Mouse (Mus musculus): Measurements from ENCODE around the gene Gm47841. TPM values are rescaled to one million over a fixed set of nuclear protein-coding genes. Genes with fewer than 3 reads are reported as not detected.

Gm47841 gene
- polyA plus RNA-seq, 1 experiment from 2014 or later = not detected

DNA sequence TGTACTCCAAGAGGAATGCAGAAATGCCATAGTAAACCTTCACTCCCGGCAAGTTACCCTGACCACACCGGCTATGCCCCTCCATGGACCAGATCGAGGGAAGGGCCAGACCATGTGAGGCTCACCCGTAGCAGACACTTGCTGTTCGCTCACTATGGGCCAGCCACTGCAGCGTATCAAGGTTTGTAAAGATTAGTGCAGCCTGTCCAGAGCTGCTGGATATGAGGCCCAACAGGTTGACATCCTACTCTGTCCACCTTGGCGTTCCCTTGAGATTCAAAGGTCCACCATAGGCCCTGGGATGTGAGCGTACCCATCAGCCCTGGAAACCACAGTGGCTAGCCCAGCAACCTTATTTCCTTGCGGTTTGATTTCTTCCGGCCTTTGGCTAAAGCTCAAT is 7.3 kb upstream of the Gm47841 start:
- no peak for DNase-seq (ENCODE audit: low spot score)
- Histone ChIP-seq H3K9ac (ENCODE audit: low read length) (no peak overlapping the region), H3K4me2 (ENCODE audit: low read length) (no peak overlapping the region), H3K27me3 (replicated peaks; ENCODE audit: control insufficient read depth, insufficient read depth, low read length) (peaks cover 39% of the 10 kb centered on the region), H3K27ac (ENCODE audit: low read depth, low read length) (no peak overlapping the region), H3K4me3 (ENCODE audit: low read depth, low read length) (no peak overlapping the region), H3K9me3 (replicated peaks; ENCODE audit: control insufficient read depth, low read length) (no peaks in the 10 kb centered on the region), H3K4me1 (ENCODE audit: control insufficient read depth, insufficient read depth, low read length) (peaks cover 2% of the 10 kb centered on the region; the same call in 1 of the 2 replicates), H3K36me3 (ENCODE audit: control insufficient read depth, insufficient read depth, low read length) (no peaks in the 10 kb centered on the region)
- 79% methylated on average over 10 of the region's 10 CpGs for WGBS
- no peak for ATAC-seq

DNA sequence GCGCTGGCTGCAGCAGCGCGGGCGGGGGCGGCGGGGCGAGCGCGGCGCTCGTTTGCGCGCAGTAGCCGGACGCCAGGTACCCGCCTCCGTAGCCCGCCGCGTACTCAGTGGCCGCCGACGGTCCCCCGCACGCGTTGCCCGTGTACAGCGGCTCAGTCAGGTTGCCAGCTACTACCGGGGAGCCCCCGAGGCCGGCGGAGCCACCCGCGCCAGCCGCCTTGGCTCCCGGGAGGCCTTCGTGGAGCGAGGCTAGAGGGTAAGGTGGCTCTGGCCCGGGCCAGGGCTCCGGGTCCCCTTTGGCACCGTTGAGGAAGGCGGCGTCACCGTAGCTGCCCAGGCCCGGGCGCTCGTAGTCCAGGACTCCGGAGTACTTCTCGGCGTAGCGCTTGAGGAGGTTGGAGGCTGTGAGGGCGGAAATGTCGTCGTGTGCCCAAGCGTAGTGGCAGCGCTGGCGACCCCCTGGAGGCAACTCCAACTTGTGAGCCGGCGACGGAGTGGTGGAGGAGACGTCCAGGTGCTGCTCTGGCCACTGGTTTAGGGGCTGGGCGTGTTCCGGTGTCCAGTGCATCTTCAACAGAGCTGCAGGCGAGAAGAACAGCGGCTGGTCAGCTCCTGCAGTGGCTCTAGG is 6.7 kb upstream of the Gm47841 start:
- 9% methylated on average over 48 of the region's 65 CpGs for WGBS
- no peaks in the 10 kb centered on the region for H3K4me1 ChIP-seq (ENCODE audit: control insufficient read depth, insufficient read depth, low read length)

DNA sequence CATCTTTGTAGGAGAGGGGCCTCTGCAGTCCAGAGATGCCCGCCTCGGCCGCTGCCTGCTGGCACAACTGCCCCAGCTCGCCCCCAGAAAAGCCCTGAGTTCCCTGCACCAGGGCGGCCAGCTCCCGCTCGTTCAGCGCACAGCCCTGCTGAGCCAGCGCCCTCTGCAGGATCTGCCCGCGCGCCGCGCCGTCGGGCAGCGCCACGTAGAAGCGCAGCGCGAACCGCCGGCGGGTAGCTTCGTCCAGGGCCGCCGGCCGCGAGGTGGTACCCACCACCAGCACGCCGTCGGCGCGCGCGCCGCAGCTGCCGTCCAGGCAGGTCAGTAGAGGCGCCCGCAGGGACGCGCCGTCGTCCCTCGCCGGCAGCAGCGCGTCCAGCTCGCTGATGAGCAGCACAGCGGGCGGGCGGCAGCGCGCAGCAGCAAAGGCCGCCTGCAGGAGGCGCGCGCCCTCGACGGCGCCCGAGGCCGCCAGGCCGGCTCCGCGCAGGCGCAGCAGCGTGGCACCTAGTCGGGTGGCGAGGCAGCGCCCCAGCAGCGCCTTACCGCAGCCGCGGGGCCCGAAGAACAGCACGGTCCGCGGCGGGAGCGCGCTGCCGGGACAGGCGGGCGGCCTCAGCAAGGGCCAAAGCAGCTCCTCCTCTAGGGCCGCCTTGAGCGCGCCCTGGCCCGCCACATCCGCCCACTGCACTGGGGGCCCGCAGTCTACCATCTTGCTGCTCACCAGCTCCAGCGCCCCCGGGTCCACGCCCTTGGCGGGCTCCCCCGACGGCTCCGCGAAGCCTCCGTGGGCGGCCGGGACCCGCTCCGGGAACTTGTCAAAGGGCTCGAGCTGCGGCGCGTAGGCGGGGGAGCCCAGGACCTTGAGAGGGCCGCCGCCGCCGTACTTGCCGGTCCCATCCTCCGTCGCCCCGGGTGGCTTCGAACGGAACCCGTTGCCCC is 5.6 kb upstream of the Gm47841 start:
- Histone ChIP-seq H3K36me3 (ENCODE audit: control insufficient read depth, insufficient read depth, low read length) (no peaks in the 10 kb centered on the region), H3K27me3 (replicated peaks; ENCODE audit: control insufficient read depth, insufficient read depth, low read length) (peaks cover 52% of the 10 kb centered on the region), H3K4me3 (ENCODE audit: low read depth, low read length) (peak overlapping the region; percentile 28), H3K4me1 (ENCODE audit: control insufficient read depth, insufficient read depth, low read length) (no peaks in the 10 kb centered on the region), H3K4me2 (ENCODE audit: low read length) (peak overlapping the region; percentile 54), H3K9ac (ENCODE audit: low read length) (peak overlapping the region; percentile 21; the same call in 1 of the 2 replicates), H3K27ac (ENCODE audit: low read depth, low read length) (no peak overlapping the region), H3K9me3 (replicated peaks; ENCODE audit: control insufficient read depth, low read length) (no peaks in the 10 kb centered on the region)
- WGBS = 14% methylated on average over 108 of the region's 120 CpGs
- ATAC-seq (peak; percentile 41), DNase-seq (ENCODE audit: low spot score) (peak; percentile 55)

More for the DNA sequence above, 6.7 kb upstream of the Gm47841 start:
- DNase-seq (ENCODE audit: low spot score) (no peak), ATAC-seq (no peak)
- H3K4me2 ChIP-seq (ENCODE audit: low read length) = peak overlapping the region; percentile 54
- no peaks in the 10 kb centered on the region for H3K36me3 ChIP-seq (ENCODE audit: control insufficient read depth, insufficient read depth, low read length)
- H3K9ac ChIP-seq (ENCODE audit: low read length) = peak overlapping the region; percentile 21
- H3K4me3 ChIP-seq (ENCODE audit: low read depth, low read length) = peak overlapping the region; percentile 28
- H3K27ac ChIP-seq (ENCODE audit: low read depth, low read length) = no peak overlapping the region
- no peaks in the 10 kb centered on the region for H3K9me3 ChIP-seq (replicated peaks; ENCODE audit: control insufficient read depth, low read length)
- H3K27me3 ChIP-seq (replicated peaks; ENCODE audit: control insufficient read depth, insufficient read depth, low read length) = peaks cover 42% of the 10 kb centered on the region

DNA sequence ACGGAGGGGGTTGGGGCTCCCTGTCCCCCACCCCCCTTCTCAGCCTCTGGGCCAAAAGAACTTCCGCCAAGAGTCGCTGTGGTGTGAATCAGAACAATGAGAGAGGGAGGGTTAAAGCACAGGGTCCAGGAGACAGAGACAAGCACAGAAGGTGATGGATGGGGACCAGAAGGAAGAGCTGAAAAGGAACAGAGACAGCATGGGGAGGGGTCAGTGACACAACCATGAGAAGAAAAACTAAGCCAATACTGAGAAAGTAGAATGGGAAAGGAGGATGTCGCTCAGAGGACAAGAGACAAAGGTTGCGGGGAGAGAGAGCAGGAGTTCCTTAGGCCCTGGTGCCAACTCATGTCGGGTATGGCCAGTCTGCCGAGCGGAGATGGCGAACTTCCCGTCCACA is 4.7 kb upstream of the Gm47841 start:
- peaks cover 61% of the 10 kb centered on the region for H3K27me3 ChIP-seq (replicated peaks; ENCODE audit: control insufficient read depth, insufficient read depth, low read length)
- H3K4me3 ChIP-seq (ENCODE audit: low read depth, low read length) = no peak overlapping the region

DNA sequence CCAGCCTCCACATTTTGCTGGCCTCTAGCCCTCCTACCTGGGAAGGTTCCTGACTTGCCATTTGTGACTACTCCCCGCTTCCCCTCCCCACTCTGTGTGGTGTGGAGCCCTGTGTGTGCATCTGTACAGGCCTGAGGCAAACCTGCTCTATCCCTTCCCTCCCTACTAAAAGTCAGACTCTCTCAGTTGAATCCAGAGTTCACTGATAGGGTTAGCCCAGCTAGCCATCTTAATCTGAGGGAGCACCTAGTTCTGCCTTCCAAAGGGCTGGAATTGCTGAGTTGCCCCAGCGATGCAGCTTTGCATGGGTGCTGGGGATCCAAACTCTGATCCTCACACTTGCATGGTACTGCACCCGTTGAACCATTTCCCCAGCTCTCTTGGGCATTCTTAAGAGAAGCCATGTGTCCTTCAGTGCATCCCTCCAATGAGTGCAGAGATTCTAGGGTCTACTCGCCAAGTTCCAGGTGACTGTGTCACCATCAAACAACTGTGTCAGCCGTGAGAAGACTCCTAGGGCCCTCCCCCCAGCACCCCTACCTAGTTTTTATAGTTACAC is 1.2 kb upstream of the Gm47841 start:
- H3K9me3 ChIP-seq (replicated peaks; ENCODE audit: control insufficient read depth, low read length) = no peaks in the 10 kb centered on the region
- 52% methylated on average over 5 of the region's 5 CpGs for WGBS
- ATAC-seq (no peak), DNase-seq (ENCODE audit: low spot score) (no peak)
- H3K9ac ChIP-seq (ENCODE audit: low read length) = no peak overlapping the region
- H3K4me1 ChIP-seq (ENCODE audit: control insufficient read depth, insufficient read depth, low read length) = peaks cover 8% of the 10 kb centered on the region
- H3K27me3 ChIP-seq (replicated peaks; ENCODE audit: control insufficient read depth, insufficient read depth, low read length) = peaks cover 72% of the 10 kb centered on the region
- no peaks in the 10 kb centered on the region for H3K36me3 ChIP-seq (ENCODE audit: control insufficient read depth, insufficient read depth, low read length)
- no peak overlapping the region for H3K4me2 ChIP-seq (ENCODE audit: low read length)
- no peak overlapping the region for H3K27ac ChIP-seq (ENCODE audit: low read depth, low read length)
- H3K4me3 ChIP-seq (ENCODE audit: low read depth, low read length) = no peak overlapping the region

More for the DNA sequence above, 4.7 kb upstream of the Gm47841 start:
- ATAC-seq (no peak), DNase-seq (ENCODE audit: low spot score) (no peak)
- H3K9me3 ChIP-seq (replicated peaks; ENCODE audit: control insufficient read depth, low read length) = no peaks in the 10 kb centered on the region
- H3K36me3 ChIP-seq (ENCODE audit: control insufficient read depth, insufficient read depth, low read length) = no peaks in the 10 kb centered on the region
- peaks cover 4% of the 10 kb centered on the region for H3K4me1 ChIP-seq (ENCODE audit: control insufficient read depth, insufficient read depth, low read length)
- no peak overlapping the region for H3K4me2 ChIP-seq (ENCODE audit: low read length)
- 53% methylated on average over 10 of the region's 10 CpGs for WGBS
- no peak overlapping the region for H3K9ac ChIP-seq (ENCODE audit: low read length)
- H3K27ac ChIP-seq (ENCODE audit: low read depth, low read length) = no peak overlapping the region

DNA sequence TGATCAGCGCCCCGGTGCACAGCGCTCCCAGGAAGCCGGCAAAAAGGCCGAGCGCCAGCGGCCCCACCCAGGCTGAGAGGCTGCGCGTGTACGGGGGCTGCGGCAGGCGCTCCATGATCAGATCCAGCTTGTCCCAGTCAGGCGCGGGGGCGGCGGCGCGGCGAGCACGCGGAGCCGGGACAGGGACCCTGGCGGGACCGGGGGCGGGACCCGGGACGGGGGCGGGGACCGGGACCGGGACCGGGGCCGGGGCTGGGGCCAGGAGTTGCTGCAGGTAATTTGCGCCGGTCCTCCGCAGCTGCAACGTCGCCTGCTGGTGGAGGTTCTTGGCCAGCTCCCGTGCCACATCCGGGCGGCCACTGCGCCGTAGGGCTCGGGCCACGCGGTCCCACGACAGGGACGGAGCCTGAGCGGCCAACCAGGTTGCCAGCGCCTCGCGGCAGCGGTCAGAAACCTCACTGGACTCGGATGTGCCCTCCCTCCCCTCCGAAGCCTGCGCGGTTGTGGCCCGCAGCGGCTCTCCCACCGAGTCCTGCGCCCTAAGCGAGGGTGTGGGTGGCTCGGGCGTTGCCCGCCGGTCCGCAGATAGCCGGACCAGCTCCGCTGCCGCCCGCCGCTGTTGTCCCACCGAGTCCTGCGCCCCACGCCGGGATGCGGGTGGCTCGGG is 537 bp downstream of the Gm47841 start:
- peak overlapping the region; percentile 60 for H3K9ac ChIP-seq (ENCODE audit: low read length)
- H3K27ac ChIP-seq (ENCODE audit: low read depth, low read length) = no peak overlapping the region
- peak overlapping the region; percentile 98 for H3K4me2 ChIP-seq (ENCODE audit: low read length)
- H3K27me3 ChIP-seq (replicated peaks; ENCODE audit: control insufficient read depth, insufficient read depth, low read length) = peaks cover 55% of the 10 kb centered on the region
- H3K4me1 ChIP-seq (ENCODE audit: control insufficient read depth, insufficient read depth, low read length) = peaks cover 8% of the 10 kb centered on the region
- 1% methylated on average over 47 of the region's 77 CpGs for WGBS
- no peaks in the 10 kb centered on the region for H3K9me3 ChIP-seq (replicated peaks; ENCODE audit: control insufficient read depth, low read length)
- DNase-seq (ENCODE audit: low spot score) (no peak), ATAC-seq (peak; percentile 60)
- no peaks in the 10 kb centered on the region for H3K36me3 ChIP-seq (ENCODE audit: control insufficient read depth, insufficient read depth, low read length)
- H3K4me3 ChIP-seq (ENCODE audit: low read depth, low read length) = peak overlapping the region; percentile 45

DNA sequence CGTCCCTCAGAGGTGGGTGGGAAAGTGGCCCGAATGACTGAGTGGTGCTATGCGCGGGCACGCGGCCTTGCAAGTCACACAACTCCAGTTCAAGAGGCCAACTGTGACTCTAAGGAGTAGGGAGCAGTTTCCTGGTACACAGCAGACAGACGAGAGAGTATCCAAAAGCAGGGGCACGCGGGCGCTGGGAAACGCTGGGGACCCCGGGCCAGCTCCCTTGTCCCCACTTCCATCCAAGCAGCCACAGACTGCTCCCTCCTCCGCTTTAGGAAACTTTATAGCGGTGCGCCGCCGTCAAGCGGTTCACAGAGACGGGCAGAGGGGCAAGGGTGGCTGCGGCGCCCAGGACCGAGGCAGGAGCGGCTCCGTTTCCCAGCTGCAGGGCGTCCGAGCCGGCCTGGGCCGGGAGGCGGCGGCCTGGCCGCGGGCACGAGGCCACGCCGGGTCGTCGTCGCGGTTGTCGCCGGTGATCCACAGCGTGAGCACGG is 1.1 kb downstream of the Gm47841 start:
- Histone ChIP-seq H3K27me3 (replicated peaks; ENCODE audit: control insufficient read depth, insufficient read depth, low read length) (peaks cover 54% of the 10 kb centered on the region), H3K27ac (ENCODE audit: low read depth, low read length) (no peak overlapping the region), H3K4me3 (ENCODE audit: low read depth, low read length) (peak overlapping the region; percentile 45), H3K4me1 (ENCODE audit: control insufficient read depth, insufficient read depth, low read length) (peaks cover 8% of the 10 kb centered on the region), H3K9ac (ENCODE audit: low read length) (peak overlapping the region; percentile 60), H3K4me2 (ENCODE audit: low read length) (peak overlapping the region; percentile 98), H3K36me3 (ENCODE audit: control insufficient read depth, insufficient read depth, low read length) (no peaks in the 10 kb centered on the region), H3K9me3 (replicated peaks; ENCODE audit: control insufficient read depth, low read length) (no peaks in the 10 kb centered on the region)
- DNase-seq (ENCODE audit: low spot score) = no peak
- WGBS = 2% methylated on average over 43 of the region's 43 CpGs
- peak; percentile 28 for ATAC-seq

DNA sequence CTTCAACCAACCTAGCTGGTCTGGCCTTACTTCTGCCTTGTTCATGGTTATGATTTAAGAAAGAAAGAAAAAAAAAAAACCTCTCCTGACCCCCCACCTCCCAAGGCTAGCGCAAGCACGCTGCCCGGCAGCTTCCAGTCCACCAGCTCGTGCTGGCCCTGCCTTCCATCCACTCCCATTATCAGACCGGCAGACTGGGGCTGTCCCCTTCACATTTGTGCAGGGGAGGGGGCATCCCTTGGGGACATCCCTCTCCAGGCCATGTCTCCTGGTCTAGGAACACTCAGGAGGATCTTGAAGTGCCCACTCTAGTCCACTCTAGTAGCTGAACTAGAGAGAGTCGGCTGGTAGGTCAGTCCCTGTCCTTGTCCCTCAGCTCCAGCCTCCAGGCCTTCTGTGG is 2.7 kb downstream of the Gm47841 start:
- peaks cover 8% of the 10 kb centered on the region for H3K36me3 ChIP-seq (ENCODE audit: control insufficient read depth, insufficient read depth, low read length)
- no peak for ATAC-seq
- 62% methylated on average over 6 of the region's 6 CpGs for WGBS
- no peak overlapping the region for H3K27ac ChIP-seq (ENCODE audit: low read depth, low read length)
- H3K9ac ChIP-seq (ENCODE audit: low read length) = no peak overlapping the region
- H3K4me3 ChIP-seq (ENCODE audit: low read depth, low read length) = no peak overlapping the region
- peaks cover 53% of the 10 kb centered on the region for H3K27me3 ChIP-seq (replicated peaks; ENCODE audit: control insufficient read depth, insufficient read depth, low read length)
- peaks cover 8% of the 10 kb centered on the region for H3K4me1 ChIP-seq (ENCODE audit: control insufficient read depth, insufficient read depth, low read length)
- no peaks in the 10 kb centered on the region for H3K9me3 ChIP-seq (replicated peaks; ENCODE audit: control insufficient read depth, low read length)
- no peak for DNase-seq (ENCODE audit: low spot score)
- no peak overlapping the region for H3K4me2 ChIP-seq (ENCODE audit: low read length)

Data from forebrain, embryonic 14.5 days (tissue).